ENCODE assay signal across 18 mouse cellular contexts in the genomic region with DNA sequence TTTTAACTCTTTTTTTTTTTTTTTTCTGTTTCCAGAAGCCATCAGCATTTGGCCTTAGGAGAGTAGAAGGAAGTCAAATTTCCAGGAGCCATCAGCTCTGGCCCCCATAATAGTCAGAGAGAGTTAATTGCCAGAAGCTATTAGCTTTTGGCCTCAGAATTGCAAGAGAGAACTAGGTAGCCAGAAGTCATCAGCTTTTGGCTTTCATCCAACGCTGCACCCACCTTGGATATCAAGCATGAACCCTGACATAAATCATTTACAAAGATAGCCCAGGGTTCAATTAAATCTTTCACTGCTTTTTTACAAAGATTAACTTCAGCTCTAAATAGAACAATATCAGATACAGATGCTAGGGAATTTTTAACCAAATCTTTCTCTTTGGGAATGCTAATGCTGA. TPM values are rescaled to one million over a fixed set of nuclear protein-coding genes. Genes with fewer than 3 reads are reported as not detected.
DNase-seq lines count a peak whose midpoint lies in the region; ATAC-seq lines count a peak whose summit lies in the region.
"Had no signal": no experiment of that assay in that cellular context is flagged by ENCODE, and none has a peak within 500 bp of the region (broad histone marks: within the 10 kb centered on the region; RNA-seq: fewer than 3 reads in every experiment).

No protein-coding gene starts in this region.

- H3K4me2 ChIP-seq in heart, embryonic 12.5 days: no peak overlapping the region
- H3K4me2 ChIP-seq: forebrain, embryonic 13.5 days; heart, embryonic 13.5 days had no signal

- no peak overlapping the region for H3K27ac ChIP-seq in heart, embryonic 12.5 days (ENCODE audit: poor library complexity, severe bottlenecking)
- H3K27ac ChIP-seq: embryonic facial prominence, embryonic 10.5 days; forebrain, embryonic 13.5 days; heart, embryonic 13.5 days had no signal

- DNase-seq in heart, adult 11 months: peak; percentile 21
- peak; percentile 50 for DNase-seq in kidney, postnatal 10 days
- DNase-seq in kidney, postnatal 4 days: no peak
- peak; percentile 14 for DNase-seq in testis, postnatal 10 days (ENCODE audit: low spot score)
- DNase-seq in testis, postnatal 14 days (ENCODE audit: low spot score): no peak
- no peak for DNase-seq in lung, postnatal 25 days (ENCODE audit: low spot score)
- DNase-seq: adrenal gland, postnatal 14 days; cerebellum, adult 11-12 months; cerebellum, adult 9-10 months; forebrain, postnatal 0 days; gastrocnemius, postnatal 14 days; heart, postnatal 36 days had no signal

- no peaks in the 10 kb centered on the region for H3K4me1 ChIP-seq in heart, embryonic 12.5 days (replicated peaks)
- H3K4me1 ChIP-seq: forebrain, embryonic 13.5 days; heart, embryonic 13.5 days had no signal

- no peak overlapping the region for H3K4me3 ChIP-seq in heart, embryonic 12.5 days
- H3K4me3 ChIP-seq: embryonic facial prominence, embryonic 10.5 days; forebrain, embryonic 13.5 days; heart, embryonic 13.5 days had no signal

- H3K9ac ChIP-seq in heart, embryonic 12.5 days: no peak overlapping the region
- H3K9ac ChIP-seq: forebrain, embryonic 13.5 days; forebrain, postnatal 0 days; heart, embryonic 13.5 days had no signal

- H3K36me3 ChIP-seq in heart, embryonic 12.5 days: no peaks in the 10 kb centered on the region
- H3K36me3 ChIP-seq: embryonic facial prominence, embryonic 10.5 days; heart, embryonic 13.5 days had no signal

- ATAC-seq in heart, embryonic 12.5 days (ENCODE audit: insufficient number of reproducible peaks, low FRiP score): no peak
- ATAC-seq: activated CD4-positive, CD25-positive, alpha-beta regulatory T cell, adult 4 months; forebrain, embryonic 13.5 days; forebrain, postnatal 0 days; Patski had no signal

- no peaks in the 10 kb centered on the region for H3K27me3 ChIP-seq in heart, embryonic 12.5 days (replicated peaks)
- H3K27me3 ChIP-seq: forebrain, embryonic 13.5 days; heart, embryonic 13.5 days; Patski had no signal

- peaks cover 6% of the 10 kb centered on the region; the same call in 1 of the 2 replicates for H3K9me3 ChIP-seq in heart, embryonic 12.5 days (replicated peaks)
- H3K9me3 ChIP-seq: forebrain, embryonic 13.5 days had no signal

- 85% methylated on average over 1 of the region's 1 CpGs for WGBS in heart, embryonic 12.5 days

RNA-seq across cellular contexts. Expression of gene Myl9, which starts 23.3 kb away (rescaled TPM):
- 1,723 and 1,724 TPM in 2 replicates for polyA plus RNA-seq in heart, embryonic 12.5 days (2016; fragmentation: Nextera tagmentation; extraction: Ambion mirVana)
- polyA plus RNA-seq: activated CD4-positive, CD25-positive, alpha-beta regulatory T cell, adult 4 months had no signal

RNA-seq across cellular contexts. Expression of gene Tgif2, which starts 41.3 kb away (rescaled TPM):
- 42.8 and 43.1 TPM in 2 replicates for polyA plus RNA-seq in heart, embryonic 12.5 days (2016; fragmentation: Nextera tagmentation; extraction: Ambion mirVana)

RNA-seq across cellular contexts. Expression of gene 4930518I15Rik, which starts 59.2 kb away (rescaled TPM):
- polyA plus RNA-seq in heart, embryonic 12.5 days (2016; fragmentation: Nextera tagmentation; extraction: Ambion mirVana): 3.5 and 4.5 TPM in 2 replicates

Comparison
In these comparisons a context has a peak if more than half of its experiments do, and no peak if none do; other contexts are left out.
1. DNase-seq: peak in heart, adult 11 months (single experiment), kidney, postnatal 10 days (single experiment) and testis, postnatal 10 days (single experiment); none in kidney, postnatal 4 days (0 of 2), testis, postnatal 14 days (single experiment) and lung, postnatal 25 days (single experiment).